Mouse (Mus musculus) midbrain, embryonic 13.5 days (tissue): Measurements from ENCODE around the gene Gopc. TPM values are rescaled to one million over a fixed set of nuclear protein-coding genes. Genes with fewer than 3 reads are reported as not detected.

Source experiments
- ATAC-seq: fragments of 200-750 bp; cut with Nextera tagmentation; 2 replicates; pipeline ENCODE4 v1.8.0; 2017; ENCODE audit warnings: mild to moderate bottlenecking, moderate TSS enrichment, moderate library complexity
- H3K27ac ChIP-seq: fragments of 300-500 bp; sonication (generic); 2 replicates; pipeline ENCODE4 v1.5.1; 2015; ENCODE audit warnings: inconsistent platforms, mild to moderate bottlenecking, moderate library complexity
- H3K27me3 ChIP-seq: fragments of 300-500 bp; sonication (generic); 2 replicates; pipeline ENCODE4 v1.6.1; 2015; ENCODE audit warnings: mild to moderate bottlenecking, inconsistent platforms
- H3K36me3 ChIP-seq: fragments of 300-500 bp; sonication (generic); 2 replicates; pipeline ENCODE4 v1.6.1; 2015; ENCODE audit warnings: mild to moderate bottlenecking, inconsistent platforms
- H3K4me1 ChIP-seq: fragments of 300-500 bp; sonication (generic); replicated peaks from 2 replicates; pipeline ENCODE4 v1.6.1; 2015; ENCODE audit warnings: inconsistent platforms
- H3K4me2 ChIP-seq: fragments of 300-500 bp; sonication (generic); replicated peaks from 2 replicates; pipeline ENCODE4 v1.6.1; 2015; ENCODE audit warnings: moderate library complexity, mild to moderate bottlenecking, inconsistent platforms
- H3K4me3 ChIP-seq: fragments of 300-500 bp; sonication (generic); replicated peaks from 2 replicates; pipeline ENCODE4 v1.5.1; 2015; ENCODE audit warnings: mild to moderate bottlenecking, inconsistent platforms
- H3K9ac ChIP-seq: fragments of 300-500 bp; sonication (generic); replicated peaks from 2 replicates; pipeline ENCODE4 v1.6.1; 2015; ENCODE audit warnings: mild to moderate bottlenecking, inconsistent platforms
- H3K9me3 ChIP-seq: fragments of 300-500 bp; sonication (generic); 2 replicates; pipeline ENCODE4 v1.6.1; 2016; ENCODE audit warnings: mild to moderate bottlenecking, inconsistent platforms
- WGBS: fragments of 180-500 bp; shearing (Covaris S2); methylation state at CpG from one replicate; pipeline ENCODE4 v1.1.7; 2015; 5-methylcytosine and 5-hydroxymethylcytosine counted together
- polyA plus RNA-seq: library from polyadenylated mRNA; unstranded; fragments of >200 nt; fragmentation: Nextera tagmentation; extraction: Ambion mirVana; gene quantifications from 2 replicates; pipeline ENCODE4 v1.2.1, GENCODE M21; 2015

Gopc gene
- polyA plus RNA-seq, 1 experiment from 2014 or later, result 22.9 TPM

- H3K36me3 ChIP-seq, result no peaks in the 10 kb centered on the region
- no peak overlapping the region for H3K27ac ChIP-seq
- H3K4me2 ChIP-seq, result no peak overlapping the region
- ATAC-seq, result no peak
- WGBS, result 91% methylated on average over 1 of the region's 1 CpGs
- peaks cover 19% of the 10 kb centered on the region for H3K4me1 ChIP-seq
- no peaks in the 10 kb centered on the region for H3K9me3 ChIP-seq
- no peak overlapping the region for H3K9ac ChIP-seq
- no peak overlapping the region for H3K4me3 ChIP-seq
- no peaks in the 10 kb centered on the region for H3K27me3 ChIP-seq
These were observed 1.6 kb upstream of the Gopc start for GRCm38 (mm10) chr10:52383522-52383921.

DNA sequence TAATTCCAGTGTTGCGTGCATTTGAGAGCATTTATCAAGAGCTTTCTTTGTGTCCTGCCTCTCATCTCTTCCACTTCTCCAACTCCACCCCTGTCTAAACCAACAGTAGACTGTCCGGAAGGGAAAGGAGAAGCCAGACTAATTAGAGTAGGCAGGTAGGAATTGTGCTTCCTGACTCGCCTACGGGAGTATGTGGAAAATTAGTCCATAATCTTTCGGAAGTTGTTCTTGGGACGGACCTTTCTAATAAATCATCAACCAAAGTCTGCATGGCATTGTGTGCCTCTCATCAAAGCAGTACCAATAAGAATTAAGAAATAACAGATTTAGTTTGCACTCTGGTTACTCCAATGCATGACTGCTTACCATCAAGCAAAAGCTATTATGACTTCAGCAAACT is 1.1 kb upstream of the Gopc start:
- ATAC-seq, result no peak
- Histone ChIP-seq H3K9ac (peak overlapping the region; percentile 96), H3K36me3 (no peaks in the 10 kb centered on the region), H3K4me2 (peak overlapping the region; percentile 63), H3K9me3 (no peaks in the 10 kb centered on the region), H3K4me1 (peaks cover 24% of the 10 kb centered on the region), H3K4me3 (0 out of 2 replicates have a peak overlapping the region, but pooled peaks have one; percentile 90), H3K27ac (no peak overlapping the region), H3K27me3 (no peaks in the 10 kb centered on the region)
- WGBS, result 87% methylated on average over 6 of the region's 6 CpGs

GRCm38 (mm10) chr10:52381321-52381801 is 563 bp downstream of the Gopc start:
- WGBS, result under 1% methylated on average over 19 of the region's 19 CpGs
- H3K9ac ChIP-seq, result peak overlapping the region; percentile 96
- H3K27me3 ChIP-seq, result no peaks in the 10 kb centered on the region
- no peaks in the 10 kb centered on the region for H3K9me3 ChIP-seq
- ATAC-seq, result peak; percentile 73
- peak overlapping the region; percentile 63 for H3K4me2 ChIP-seq
- peak overlapping the region; percentile 96 for H3K27ac ChIP-seq
- peaks cover 29% of the 10 kb centered on the region for H3K4me1 ChIP-seq
- H3K4me3 ChIP-seq, result peak overlapping the region; percentile 90
- H3K36me3 ChIP-seq, result no peaks in the 10 kb centered on the region

GRCm38 (mm10) chr10:52377813-52378212 is 4.1 kb downstream of the Gopc start:
- no peak for ATAC-seq
- Histone ChIP-seq H3K4me2 (no peak overlapping the region; the same call in 1 of the 2 replicates), H3K36me3 (no peaks in the 10 kb centered on the region), H3K27ac (no peak overlapping the region), H3K9me3 (no peaks in the 10 kb centered on the region), H3K27me3 (no peaks in the 10 kb centered on the region), H3K9ac (no peak overlapping the region), H3K4me1 (peaks cover 27% of the 10 kb centered on the region), H3K4me3 (no peak overlapping the region)
- WGBS, result 95% methylated on average over 2 of the region's 2 CpGs

- Histone ChIP-seq H3K4me3 (no peak overlapping the region), H3K9me3 (no peaks in the 10 kb centered on the region), H3K4me1 (peaks cover 23% of the 10 kb centered on the region), H3K36me3 (no peaks in the 10 kb centered on the region), H3K27ac (no peak overlapping the region), H3K9ac (no peak overlapping the region), H3K27me3 (no peaks in the 10 kb centered on the region), H3K4me2 (no peak overlapping the region)
- ATAC-seq, result no peak
- WGBS, result 93% methylated on average over 2 of the region's 2 CpGs
These were observed 5.5 kb downstream of the Gopc start for GRCm38 (mm10) chr10:52376422-52376821.

DNA sequence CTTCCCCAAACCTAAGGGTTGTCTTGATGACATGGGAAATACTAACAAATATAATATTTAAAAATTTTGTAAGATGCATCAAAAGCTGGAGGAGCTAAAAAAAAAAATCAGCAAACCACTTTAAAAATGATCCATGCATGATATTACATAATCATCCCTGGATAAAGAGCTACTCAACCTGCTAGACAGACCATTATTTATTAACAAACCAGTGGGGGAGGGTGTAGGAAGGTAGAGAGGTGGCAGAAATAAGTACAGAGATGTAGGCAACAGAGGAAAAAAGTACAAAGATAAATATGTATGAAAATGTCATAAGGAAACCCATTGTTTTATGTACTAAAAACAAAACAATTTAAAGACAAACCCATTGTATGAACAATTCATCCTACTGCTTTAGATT is 7.3 kb downstream of the Gopc start:
- Histone ChIP-seq H3K4me2 (no peak overlapping the region), H3K27ac (no peak overlapping the region), H3K4me3 (no peak overlapping the region), H3K9me3 (no peaks in the 10 kb centered on the region), H3K36me3 (no peaks in the 10 kb centered on the region), H3K27me3 (no peaks in the 10 kb centered on the region), H3K4me1 (peaks cover 21% of the 10 kb centered on the region), H3K9ac (no peak overlapping the region)
- no peak for ATAC-seq

DNA sequence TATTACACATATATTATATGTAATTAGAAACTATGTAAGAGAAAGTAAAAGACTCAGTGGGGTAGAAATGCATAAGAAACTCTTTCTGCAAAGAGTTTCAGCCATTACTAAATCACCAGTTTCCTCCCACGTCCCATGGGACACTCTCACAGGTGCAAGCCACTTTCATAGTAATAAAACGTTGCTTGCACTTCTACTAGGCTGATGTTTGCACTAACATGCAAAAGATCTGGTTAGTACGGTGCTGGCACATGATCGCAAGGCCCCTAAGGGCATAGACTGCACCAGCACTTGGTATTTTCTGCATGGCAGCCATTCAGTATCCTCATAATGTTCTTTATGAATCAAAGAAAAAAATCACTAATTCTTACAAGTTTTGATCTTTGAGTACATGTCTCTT is 8.1 kb downstream of the Gopc start:
- 81% methylated on average over 4 of the region's 4 CpGs for WGBS
- H3K4me3 ChIP-seq, result no peak overlapping the region
- no peak for ATAC-seq

GRCm38 (mm10) chr10:52368376-52368775 is 13.5 kb downstream of the Gopc start:
- 95% methylated on average over 4 of the region's 4 CpGs for WGBS
- Histone ChIP-seq H3K9ac (no peak overlapping the region), H3K27ac (no peak overlapping the region), H3K4me2 (no peak overlapping the region), H3K27me3 (no peaks in the 10 kb centered on the region), H3K4me1 (no peaks in the 10 kb centered on the region), H3K4me3 (no peak overlapping the region), H3K36me3 (no peaks in the 10 kb centered on the region), H3K9me3 (no peaks in the 10 kb centered on the region)
- no peak for ATAC-seq

More for the DNA sequence above, 8.1 kb downstream of the Gopc start:
- Histone ChIP-seq H3K4me2 (no peak overlapping the region), H3K9me3 (no peaks in the 10 kb centered on the region), H3K27ac (no peak overlapping the region), H3K9ac (no peak overlapping the region), H3K4me1 (peaks cover 13% of the 10 kb centered on the region), H3K36me3 (no peaks in the 10 kb centered on the region), H3K27me3 (no peaks in the 10 kb centered on the region)

- no peak for ATAC-seq
- Histone ChIP-seq H3K4me2 (no peak overlapping the region), H3K9ac (no peak overlapping the region), H3K27ac (no peak overlapping the region), H3K27me3 (no peaks in the 10 kb centered on the region), H3K9me3 (no peaks in the 10 kb centered on the region), H3K4me3 (no peak overlapping the region), H3K4me1 (no peaks in the 10 kb centered on the region), H3K36me3 (peaks cover 10% of the 10 kb centered on the region; the same call in 1 of the 2 replicates)
- 89% methylated on average over 9 of the region's 9 CpGs for WGBS
These were observed 20.9 kb downstream of the Gopc start for GRCm38 (mm10) chr10:52360862-52361609.

DNA sequence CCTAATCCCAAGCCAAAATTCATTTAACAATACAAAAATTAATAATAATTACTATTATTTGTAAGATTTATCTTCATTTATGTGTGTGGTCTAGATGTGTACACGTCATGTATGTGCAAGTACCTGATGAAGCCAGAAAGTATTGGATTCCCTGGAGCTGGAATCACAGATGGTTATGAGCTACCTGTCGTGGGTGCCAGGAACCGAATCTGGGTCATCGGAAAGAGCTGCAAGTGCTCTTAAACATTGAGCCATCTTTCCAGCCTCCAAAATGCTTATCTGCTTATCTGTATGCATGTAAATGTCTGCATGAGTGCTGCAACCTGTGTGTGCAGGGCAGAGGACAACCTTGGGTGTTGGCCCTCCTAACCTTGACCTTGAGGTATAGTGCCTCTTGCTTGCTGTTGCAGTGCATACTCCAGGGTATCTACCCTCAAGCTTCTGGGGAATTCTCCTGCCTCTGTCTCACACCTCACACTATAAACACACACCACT is 21.6 kb downstream of the Gopc start:
- Histone ChIP-seq H3K9me3 (no peaks in the 10 kb centered on the region), H3K36me3 (peaks cover 13% of the 10 kb centered on the region; the same call in 1 of the 2 replicates), H3K4me3 (no peak overlapping the region), H3K4me1 (no peaks in the 10 kb centered on the region), H3K27me3 (no peaks in the 10 kb centered on the region), H3K4me2 (no peak overlapping the region), H3K9ac (no peak overlapping the region), H3K27ac (no peak overlapping the region)
- ATAC-seq, result no peak
- 96% methylated on average over 4 of the region's 4 CpGs for WGBS

GRCm38 (mm10) chr10:52358467-52358866 is 23.5 kb downstream of the Gopc start, which contains the start of gene Gm26741:
TSS of gene Gm26741 (plus strand) at chr10:52358767.
- H3K9ac ChIP-seq, result no peak within 1 kb of the TSS
- no peak for ATAC-seq
- H3K36me3 ChIP-seq, result peaks cover 20% of the 10 kb centered on the region
- H3K27me3 ChIP-seq, result no peaks in the 10 kb centered on the region
- H3K9me3 ChIP-seq, result no peaks in the 10 kb centered on the region
- H3K27ac ChIP-seq, result no peak within 1 kb of the TSS
- no peaks in the 10 kb centered on the region for H3K4me1 ChIP-seq
- H3K4me2 ChIP-seq, result no peak within 1 kb of the TSS
- WGBS, result 88% methylated on average over 2 of the region's 2 CpGs
- H3K4me3 ChIP-seq, result no peak within 1 kb of the TSS

GRCm38 (mm10) chr10:52353184-52353583 is 28.7 kb downstream of the Gopc start:
- no peaks in the 10 kb centered on the region for H3K9me3 ChIP-seq
- no peaks in the 10 kb centered on the region for H3K4me1 ChIP-seq
- no peak for ATAC-seq
- WGBS, result 78% methylated on average over 9 of the region's 9 CpGs
- peaks cover 53% of the 10 kb centered on the region for H3K36me3 ChIP-seq
- no peaks in the 10 kb centered on the region for H3K27me3 ChIP-seq
- no peak overlapping the region for H3K4me2 ChIP-seq
- H3K27ac ChIP-seq, result no peak overlapping the region
- no peak overlapping the region for H3K9ac ChIP-seq
- no peak overlapping the region for H3K4me3 ChIP-seq
